Mouse (Mus musculus) CD4-positive, CD25-positive, alpha-beta regulatory T cell, adult 4 months (primary cell): ENCODE measurements around the gene Cxcl14. TPM values are rescaled to one million over a fixed set of nuclear protein-coding genes. Genes with fewer than 3 reads are reported as not detected.

Experiments
- ATAC-seq: one replicate; pipeline ENCODE4 v1.8.0; 2017
- polyA plus RNA-seq, 2 experiments: library from polyadenylated mRNA; unstranded; fragments of 100-300 nt; shearing (Covaris generic); gene quantifications; one replicate each; pipeline ENCODE4 v1.2.1; 2017

Cxcl14 gene
- polyA plus RNA-seq = not detected

DNA sequence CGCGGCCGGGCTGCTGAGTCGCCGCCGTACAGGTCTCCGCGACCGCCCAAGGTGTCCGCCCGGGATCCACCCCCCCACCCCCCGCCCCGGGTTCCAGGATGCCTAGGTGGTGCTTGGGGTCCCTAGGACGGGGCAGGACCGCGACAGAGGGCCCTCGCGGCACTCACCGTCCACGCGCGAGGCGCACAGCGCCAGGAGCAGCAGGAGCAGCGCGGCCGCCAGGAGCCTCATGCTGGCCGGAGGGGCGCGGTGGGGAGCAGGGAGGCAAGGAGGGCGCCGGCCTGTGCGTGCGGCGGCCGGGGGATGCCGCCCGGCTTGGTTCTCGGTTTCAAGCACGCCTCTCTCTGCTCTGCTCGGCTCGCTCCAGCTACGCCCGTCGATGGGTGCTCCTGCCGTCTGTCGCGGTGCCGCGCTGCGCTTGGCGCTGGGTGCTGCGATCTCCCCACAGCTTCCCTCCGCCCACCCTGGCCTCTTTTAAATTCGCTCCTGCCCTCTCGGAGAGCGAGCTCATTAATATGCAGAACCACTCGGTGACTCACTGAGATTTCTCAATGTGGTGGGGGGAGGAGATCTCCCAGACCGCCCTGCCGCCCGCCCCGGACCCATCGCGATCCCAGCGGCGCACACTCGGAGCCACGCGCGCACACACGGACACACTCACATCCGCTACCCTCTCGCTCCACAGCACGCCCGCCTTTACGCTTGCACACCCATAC lies at the start of gene Cxcl14:
Cxcl14 (minus strand) TSS at position 609 of the 716 bp plus-strand sequence.
- ATAC-seq = no peak

DNA sequence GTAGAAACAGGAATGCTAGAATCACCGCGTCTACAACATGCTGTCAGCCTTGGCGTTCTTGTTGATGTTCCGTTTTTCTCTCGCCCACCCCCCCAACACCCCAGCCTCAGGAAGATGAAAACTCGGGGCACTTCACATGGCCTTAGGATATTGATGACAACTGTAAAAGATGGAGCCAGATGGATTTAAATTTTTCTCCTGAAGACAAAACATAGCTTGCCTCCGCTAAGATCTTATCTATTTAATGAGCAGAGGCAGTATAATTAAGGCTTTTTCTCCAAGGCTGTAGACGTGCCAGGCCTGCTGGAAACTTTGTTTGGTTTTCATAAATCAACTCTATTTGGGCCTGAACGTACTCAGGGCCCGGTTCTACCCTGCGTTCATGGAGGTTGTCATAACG lies 48.0 kb upstream of the Cxcl14 start:
- no peak for ATAC-seq

DNA sequence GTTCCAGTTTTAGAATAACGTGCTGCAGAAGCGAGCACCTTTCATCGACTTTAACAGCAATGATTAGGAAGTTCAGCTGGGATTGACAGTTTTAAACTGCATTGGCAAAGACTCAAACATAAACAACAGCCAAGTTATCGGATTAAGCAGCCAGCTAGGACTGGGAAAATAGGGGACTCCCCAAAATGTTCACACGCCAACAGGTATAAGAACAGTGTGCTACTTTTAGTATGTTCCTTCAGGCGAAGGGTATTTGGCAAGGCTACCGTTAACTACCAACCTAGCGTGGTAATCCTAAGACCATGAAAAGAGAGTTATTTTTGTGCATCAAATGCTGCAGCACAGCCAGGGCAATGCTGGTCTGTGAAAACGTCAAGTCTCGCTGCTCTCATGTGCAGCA lies 46.1 kb upstream of the Cxcl14 start:
- ATAC-seq = no peak

DNA sequence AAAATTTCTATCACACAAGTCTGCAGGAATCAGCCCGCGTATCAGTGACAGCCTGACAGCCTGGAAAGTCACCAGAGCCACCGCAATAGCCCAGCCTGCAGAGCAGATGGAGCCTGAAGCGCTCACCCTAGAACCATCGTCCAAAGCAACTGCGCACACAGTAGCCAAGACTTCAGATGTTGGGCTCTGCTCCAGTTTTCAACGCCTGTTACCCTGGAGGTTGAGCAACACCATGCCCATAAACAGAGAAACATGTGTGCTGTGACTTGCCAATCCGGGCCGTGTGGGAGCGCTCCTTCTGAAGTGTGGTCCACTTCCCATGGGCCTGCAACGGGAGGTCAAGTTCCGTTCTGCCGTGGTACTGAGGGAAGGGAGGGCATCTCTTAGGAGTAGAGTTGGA lies 44.2 kb upstream of the Cxcl14 start:
- no peak for ATAC-seq

DNA sequence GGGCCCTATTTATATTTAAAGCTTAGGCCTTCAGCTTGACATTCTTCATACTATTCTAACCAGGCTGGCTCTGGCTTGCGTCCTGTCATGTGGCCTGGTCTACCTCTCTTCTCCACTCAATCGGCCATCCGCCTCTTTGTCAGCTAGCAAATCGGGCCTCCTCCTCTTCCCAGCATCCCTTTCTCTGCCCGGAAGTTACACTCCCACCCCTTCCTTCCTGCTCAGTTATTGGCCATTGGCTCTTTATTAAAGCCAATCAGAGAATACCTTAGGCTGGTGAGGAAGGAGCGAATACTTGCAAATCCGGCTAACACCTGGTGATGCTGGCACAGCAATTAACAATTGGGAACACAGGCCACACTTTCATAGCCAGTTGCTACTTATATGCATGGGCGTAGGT lies 43.5 kb upstream of the Cxcl14 start:
- ATAC-seq = no peak

DNA sequence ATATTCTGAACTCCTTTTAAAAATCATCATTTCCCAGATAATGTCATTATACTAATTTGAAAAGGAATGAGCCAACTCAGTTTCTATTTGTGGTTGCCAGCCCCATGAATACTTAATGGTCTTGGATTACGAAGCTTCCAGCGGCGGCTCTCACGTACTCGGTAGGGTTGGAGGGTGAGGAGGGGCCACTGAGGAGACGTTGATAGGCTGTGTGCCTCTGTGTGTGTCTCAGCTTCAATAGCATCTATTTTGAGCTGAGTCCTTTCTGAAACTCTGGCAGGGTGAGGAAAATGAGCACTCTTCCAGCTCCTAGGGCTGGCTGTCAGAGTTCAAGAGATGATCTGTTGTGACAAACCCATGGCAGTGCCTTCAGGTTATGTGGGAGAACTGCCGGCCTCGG lies 40.6 kb upstream of the Cxcl14 start:
- ATAC-seq = no peak

DNA sequence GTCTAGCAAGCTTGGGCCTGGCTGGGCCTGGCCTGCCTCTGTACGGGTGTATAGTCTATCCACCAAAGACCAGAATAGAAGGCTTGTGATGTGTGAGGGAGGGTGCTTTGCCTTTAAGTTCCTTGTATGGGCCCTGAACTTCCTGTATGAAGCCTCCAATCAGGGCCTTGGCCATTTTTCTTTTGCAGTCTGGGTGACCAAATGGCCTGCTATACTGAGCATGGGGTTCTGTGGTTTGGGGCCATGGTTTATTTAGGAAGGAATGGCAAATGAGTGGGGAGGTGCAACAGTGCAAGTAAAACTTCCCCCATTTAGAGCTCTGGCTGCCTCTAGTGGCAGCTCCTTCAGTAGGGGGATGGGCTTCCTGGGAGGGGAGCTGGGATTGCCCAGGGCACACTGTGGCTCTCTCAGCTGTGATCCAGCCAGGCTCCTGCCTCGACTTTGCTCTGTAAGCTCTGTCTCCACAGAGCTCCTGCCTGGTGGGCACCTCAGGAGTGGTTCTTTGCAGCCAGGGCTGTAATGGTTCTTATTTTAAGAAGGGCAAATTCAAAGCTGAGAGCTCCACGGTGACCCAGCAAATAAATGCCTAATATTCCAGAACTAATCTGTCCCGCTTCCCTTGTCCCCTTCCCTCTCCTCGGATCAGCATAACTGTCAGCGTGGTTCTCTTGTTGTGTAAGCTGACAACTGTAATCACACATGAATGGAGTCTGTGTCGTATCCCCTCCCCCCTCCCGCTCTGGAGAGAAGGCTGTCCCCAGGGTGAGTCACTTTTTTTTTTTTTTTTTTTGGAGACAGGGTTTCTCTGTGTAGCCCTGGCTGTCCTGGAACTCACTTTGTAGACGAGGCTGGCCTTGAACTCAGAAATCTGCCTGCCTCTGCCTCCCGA lies 38.7 kb upstream of the Cxcl14 start:
- no peak for ATAC-seq

DNA sequence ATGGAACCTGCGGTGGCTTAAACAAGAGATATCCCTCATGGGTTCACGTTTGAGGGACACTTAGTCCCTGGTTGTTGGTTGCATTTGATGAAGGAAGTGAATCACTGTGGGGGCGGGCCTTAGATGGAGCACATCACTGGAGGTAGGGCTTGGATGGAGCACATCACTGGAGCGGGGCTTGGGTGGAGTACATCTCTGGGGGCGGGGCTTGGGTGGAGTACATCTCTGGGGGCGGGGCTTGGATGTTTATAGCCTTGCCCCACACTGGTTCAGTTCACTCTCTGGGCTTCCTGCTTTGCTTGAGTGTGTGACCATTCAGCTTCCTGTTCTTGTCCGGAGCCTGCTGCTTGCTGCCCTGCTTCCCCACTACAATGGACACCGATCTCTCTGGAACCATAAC lies 37.9 kb upstream of the Cxcl14 start:
- no peak for ATAC-seq

DNA sequence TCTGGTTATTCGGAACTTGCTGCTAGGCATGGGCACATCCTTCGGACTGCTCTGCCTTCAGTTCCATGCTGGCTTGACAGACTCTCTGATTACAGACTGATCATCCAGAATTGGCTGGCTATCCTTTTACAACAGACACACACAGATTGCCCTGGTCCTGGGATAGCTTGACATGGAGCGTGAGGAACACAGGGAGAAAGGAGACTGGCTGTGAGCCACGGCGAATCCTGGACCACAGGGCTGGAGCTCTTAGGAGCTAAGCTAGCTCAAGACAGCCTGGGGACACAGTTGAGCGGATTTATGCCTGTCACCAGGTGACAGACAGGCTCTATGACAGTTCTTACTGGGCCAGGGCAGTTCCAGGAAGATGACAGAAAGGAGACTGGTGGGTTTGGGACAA lies 36.0 kb upstream of the Cxcl14 start:
- ATAC-seq = no peak

DNA sequence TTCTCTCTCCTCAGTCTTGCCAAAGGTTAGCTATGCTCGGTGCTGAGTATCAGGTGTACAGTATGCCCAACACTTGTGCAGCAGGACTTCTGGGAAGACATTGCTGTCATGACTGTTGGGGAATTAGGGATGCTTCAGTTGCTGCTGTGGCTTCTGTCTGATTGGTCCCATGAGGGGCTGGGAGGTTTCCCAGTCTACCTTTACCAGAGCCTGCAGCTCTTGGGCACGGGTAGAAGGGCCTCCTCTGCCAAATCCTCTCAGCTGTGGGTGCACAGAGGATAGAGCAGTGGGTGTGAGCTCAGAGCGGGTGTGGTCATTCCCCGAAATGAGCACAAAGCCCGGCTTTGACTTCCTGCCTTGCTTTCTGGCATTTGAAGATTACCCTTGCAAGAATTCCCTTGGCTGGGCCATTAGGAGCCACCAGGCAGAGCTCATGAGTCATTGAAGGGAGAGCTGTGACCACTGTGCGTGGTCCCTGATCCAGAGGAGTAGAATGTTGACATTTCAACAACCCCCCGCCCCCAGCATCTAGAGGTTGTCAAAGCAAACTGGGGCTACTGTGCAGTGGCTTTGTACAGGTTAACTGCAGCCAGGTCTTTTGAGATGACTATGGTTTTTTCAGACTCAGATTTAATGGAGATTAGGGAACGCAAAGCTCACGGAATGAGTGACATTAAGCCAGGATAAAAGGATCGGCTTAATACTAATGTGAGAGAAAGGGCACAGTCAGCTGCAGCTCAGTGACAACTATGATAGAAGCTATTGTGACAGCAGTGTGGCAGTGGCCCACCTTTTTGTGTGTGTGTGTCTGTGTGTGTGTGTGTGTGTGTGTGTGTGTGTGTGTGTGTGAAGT lies 34.5 kb upstream of the Cxcl14 start:
- ATAC-seq = no peak

DNA sequence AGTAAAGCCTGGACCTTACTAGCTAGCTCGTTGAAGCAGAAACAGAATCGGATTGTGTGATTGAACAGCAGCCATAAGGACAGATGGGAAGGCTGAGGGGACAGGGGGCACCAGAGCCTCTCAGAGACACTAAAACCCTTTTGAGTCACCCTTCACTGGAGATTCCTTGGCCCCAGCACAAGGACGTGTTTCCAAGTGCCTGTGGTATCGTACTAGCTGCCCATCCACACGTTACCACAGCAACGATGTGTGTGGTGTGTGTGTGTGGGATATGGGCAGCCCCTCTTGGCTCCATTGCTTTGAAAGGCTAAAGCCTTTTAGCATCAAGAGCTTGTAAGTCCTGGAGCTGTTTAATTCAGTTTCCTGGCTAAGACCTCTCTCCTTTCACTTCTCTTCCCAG lies 33.4 kb upstream of the Cxcl14 start:
- no peak for ATAC-seq

DNA sequence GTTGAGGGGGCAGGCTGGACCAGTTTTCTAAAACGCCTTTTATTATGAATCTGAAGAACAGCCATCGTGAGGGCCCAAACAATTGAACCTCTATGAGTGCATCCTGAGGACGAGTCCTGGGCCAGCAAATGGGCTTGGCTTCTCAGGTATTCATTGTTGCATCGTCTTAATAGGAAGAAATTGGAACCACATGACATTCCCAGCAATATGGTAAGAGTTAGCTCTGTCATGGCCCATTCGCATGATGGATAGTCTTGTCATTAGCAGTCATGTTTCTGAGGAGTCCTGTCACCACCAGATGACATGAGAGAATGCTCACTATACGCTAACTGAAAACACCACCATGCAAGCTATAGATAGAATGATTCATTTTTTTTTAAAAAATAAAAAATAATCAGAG lies 32.8 kb upstream of the Cxcl14 start:
- no peak for ATAC-seq

DNA sequence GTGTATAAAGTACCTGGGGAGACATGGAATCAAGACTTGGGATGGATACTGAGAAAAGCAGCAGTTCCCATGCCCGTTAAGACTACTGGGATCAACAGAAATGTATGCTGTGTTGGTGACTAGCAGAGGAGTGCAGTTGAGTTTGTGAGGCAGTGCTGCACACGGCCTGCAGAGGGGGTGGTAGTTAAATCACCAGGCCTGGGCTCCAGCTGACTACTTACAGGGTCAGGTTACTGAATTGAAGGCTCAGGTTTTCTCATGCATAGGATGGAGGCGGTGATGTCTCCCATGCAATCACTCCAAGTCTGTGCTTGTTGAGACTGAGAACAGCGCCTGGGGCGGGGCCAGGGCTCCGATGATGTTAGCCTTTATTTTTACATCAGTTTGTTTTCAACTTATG lies 31.4 kb upstream of the Cxcl14 start:
- no peak for ATAC-seq

DNA sequence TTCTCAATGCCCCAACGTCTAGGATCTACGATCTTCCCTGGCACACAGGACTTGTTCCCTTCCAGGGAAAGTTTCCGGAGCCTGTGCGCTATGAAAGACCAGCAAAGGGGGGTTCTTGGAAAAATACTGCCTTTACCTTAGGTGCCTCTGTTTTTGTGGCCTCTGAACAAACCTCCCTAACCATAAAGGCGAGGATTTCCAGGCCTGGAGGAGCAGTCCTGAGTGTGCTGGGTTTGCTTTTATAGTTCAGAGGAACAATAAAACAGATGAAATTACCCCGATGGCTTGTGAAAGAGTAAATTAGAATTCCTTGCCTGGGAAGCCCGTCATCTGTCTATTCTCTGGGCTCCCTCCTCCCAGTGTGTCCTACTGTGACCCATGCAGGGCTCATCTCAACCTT lies 25.3 kb upstream of the Cxcl14 start:
- no peak for ATAC-seq

DNA sequence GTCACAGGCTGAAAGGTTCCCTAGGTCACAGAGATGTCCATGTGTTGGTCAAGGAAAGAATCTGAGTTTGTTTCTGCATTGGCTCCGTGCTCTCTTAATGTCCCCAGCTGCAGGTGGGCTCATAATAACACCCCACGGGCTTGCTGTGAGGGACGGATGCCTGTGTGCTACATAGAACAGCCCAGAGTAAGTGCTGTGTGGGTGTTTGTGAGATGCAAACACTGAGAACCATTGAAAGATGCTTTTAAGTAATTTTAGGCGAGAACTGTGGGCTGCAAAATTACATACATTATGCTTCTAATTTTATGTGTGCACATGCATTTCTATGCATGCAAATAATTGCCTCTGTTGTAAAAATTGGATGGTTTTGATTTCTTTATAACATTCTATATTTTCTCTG lies 20.6 kb upstream of the Cxcl14 start:
- no peak for ATAC-seq

DNA sequence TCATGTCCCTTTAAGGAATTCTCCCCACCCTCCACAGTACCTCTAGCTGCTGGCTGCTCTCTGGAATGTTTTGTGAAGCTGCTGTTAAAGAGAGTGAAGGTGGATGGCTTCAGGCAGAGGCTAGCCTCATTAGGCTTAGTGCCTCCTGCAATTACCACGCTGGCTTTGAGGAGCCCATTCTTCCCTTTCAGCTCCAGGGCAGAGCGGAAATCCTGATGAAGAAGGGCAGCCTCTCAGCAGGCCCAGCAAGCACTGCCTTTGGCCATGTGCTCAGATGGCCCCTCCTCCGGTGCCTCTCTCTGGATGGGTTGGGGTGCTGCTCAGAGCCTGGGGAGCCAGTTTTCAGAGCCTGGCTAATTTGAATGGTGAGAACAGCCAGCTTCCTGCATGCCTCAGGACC lies 18.9 kb upstream of the Cxcl14 start:
- ATAC-seq = no peak

DNA sequence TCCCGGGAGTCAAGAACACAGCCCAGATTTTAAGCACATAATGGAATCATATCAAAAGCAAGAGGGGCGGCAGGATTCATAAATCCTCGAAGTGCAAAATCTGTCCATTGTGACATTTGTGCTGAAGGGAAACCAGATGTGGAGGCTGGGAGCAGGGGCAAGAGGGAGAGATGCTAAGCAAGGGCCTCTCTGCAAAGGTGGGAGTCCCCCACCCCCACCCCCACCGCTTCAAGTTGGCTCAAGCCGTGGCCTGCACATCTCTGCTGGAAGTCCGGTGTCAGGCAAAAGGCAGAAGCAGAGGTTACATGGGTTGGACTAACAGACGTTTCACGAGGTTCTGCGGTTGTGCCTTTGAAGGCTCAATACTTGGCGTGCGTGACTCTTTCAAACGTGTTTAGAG lies 8.7 kb upstream of the Cxcl14 start:
- no peak for ATAC-seq

DNA sequence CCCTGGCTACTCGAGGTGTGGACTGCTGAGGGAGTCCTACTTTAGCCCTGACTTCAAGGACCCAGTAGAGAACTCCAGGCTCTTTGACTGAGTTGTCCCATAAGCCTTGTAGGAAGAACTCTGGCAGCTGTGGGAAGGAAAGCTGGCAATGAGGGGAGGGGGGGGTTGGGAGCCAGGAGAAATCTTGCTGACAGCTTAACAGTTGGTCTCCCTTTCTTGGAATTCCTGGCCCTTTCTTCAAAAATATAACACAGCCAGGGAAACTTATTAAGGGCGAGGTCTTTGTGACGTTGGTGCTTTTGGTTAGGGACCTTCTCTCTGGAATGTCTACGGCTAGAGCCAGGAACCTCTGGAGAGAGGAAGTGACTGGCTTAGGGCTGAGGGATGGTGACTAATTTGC lies 8.1 kb upstream of the Cxcl14 start:
- no peak for ATAC-seq

DNA sequence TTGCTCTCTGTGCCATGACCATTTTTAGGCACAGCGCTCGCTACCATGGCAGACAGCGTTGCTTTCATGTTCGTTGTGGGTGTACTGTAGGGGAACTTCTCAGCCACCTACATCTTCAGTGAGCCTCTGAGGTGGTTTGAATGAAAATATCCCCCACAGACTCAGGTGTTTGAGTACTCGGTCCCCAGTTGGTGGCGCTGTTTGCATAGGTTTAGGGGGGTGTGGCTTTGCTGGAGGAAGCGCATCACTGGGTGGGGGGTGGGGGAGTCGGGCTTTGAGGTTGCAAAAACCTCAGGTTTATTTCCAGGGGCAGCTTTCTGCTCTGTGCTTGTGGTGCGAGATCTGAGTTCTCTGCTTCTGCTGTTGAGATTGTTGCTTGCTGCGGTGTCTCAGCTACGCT lies 3.0 kb upstream of the Cxcl14 start:
- ATAC-seq = no peak

DNA sequence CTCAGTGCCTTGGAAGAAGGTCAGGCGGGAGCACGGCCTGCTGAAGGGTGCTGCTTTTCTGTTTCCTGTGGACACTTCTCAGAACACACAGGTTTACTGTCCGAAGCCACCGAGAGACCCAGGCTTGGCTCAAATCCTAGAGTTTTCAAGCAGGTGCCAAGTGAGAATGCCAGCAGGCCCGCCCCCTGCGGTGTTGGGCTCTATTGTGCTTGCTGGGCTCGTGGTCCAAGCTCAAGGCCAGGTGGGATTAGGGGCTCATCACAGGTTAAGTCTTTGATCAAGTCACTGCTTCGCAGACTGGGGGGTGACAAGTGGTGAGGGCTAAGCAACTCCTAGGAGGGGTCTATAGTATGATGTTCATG lies 289 bp upstream of the Cxcl14 start:
- no peak for ATAC-seq

DNA sequence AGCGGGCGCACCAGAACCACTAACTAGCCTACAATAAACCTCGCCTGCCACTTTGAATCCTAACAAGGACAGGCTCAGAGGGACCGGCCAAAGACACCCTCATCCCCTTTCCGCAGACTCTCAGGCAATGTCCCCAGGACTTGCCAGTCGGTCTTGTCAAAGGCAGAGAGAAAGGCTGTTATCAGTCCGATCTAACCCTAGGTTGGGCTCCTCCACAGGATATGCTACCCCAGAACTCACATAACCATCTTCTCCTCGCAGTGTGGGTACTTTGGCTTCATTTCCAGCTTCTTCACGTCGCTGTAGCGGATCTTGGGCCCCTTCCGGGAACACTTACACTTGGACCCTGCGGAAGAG lies 787 bp downstream of the Cxcl14 start:
- ATAC-seq = no peak

DNA sequence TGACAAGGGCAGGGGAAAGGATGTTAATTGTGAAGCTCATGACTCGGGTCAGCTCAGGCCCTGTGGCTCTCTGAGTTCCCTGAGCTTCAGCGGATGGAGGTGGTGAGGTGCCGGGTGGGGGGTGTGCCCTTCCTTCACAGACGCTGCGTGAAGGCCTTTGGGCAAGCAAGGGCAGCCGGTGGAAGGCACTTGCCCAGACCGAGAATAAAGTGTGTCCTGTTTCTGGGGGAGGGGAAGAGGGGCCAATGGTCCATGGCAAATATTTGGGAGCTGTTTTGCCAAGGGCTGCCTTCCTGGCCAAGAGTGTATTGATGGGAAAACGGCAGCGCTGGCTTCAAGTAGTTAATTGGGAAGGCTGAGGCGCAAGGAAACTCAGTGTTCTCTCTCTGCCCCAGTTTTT lies 1.4 kb downstream of the Cxcl14 start:
- no peak for ATAC-seq

DNA sequence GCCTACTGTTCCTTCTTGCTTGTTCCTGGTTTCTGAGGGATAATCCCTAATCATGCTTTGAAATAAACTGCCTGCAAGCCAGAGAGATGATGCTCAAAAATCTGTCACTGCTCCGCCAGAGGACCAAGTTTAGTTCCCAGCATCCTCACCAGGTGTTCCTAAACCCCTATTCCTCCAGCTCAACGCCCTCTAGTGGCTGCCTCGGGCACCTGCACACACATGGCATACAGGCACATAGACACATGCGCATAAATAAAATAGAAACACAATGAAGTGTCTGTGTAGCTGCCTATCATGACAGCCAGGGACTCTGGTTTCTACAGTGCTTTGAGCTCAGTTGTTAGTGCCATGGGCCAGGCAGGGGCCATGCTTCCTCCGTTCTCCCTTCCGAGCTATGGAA lies 6.4 kb downstream of the Cxcl14 start:
- no peak for ATAC-seq

DNA sequence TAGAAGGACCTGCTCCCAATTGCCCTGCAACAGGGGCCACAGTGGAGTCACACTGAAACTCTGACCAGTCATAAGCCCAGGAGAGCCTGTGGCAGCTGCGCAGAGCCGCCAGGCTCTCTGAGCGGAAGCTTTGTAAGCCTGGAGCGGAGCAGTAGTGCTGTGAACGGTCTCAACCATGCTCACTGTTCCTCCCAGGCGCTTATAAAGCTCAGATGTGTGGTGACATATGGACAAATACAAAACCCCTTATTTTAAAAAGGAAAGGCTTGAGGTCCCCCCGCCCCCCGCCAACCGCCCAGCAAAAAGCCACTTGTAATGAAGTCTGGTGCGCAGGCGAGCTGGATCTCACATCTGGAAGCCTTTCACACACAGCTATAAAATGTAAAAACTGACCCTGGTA lies 7.1 kb downstream of the Cxcl14 start:
- ATAC-seq = no peak
